Mouse (Mus musculus): ENCODE data around the gene Scrt2.

The Scrt2 gene

DNA sequence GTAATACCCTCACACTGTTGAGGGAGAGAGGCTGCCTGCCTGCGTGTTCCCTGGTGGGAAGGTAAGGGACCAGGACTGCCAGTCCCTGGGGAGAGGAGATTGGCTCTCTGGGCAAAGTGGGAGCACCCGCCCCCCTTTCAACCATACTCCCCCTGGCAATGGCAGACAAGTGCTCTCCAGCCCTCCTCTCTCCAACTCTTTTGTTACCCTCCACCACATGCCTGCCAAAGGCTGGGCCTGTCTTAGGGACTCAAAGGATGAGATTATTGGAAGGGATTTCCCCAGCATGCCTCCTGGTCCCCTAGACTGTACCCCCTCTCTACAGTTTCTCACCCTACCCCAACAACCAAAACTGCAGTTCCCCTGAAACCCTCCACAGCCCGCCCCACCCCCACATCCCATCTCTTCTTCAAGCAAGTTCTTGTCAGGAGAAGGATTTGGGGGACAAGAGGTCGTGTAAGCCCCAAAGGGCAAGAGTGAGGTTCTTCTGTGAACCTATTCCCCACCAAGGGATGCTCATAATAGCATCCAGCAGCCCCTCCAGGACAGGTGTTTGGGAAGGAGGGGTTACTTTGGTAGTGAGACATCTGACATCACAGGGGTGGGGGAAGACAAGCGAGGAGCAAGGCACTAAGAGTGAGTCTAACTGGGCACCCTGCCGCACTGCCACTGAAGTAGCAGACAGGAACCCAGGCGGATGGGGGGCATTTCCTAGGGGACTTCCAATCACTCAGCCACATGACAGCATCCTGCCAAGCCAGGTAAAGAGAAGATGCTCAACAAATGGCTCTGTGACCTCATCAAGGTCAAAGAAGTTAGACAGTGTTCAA, 1.3 kb downstream of the Scrt2 start:
- DNase-seq, result peak; percentile 23

DNA sequence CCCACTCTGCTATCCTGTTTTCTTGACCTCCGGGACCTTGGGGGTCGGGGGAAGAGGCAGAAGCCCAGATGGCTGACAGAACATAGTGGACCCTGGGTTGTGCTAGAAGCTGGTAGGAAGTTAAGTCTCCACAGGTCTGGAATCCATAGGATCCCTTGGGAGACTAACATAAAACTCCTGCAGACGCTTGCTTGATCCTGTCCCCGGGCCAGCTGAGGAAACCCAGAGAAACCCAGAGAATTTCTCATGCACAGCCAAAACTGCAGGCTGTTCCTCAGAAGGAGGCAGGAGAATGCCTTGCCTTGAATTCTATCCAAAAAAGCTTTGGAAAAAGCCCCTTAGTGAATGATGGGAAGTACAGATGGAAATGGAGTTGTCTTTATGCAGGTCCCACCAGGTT, 2.1 kb downstream of the Scrt2 start:
- DNase-seq, result peak; percentile 37

DNA sequence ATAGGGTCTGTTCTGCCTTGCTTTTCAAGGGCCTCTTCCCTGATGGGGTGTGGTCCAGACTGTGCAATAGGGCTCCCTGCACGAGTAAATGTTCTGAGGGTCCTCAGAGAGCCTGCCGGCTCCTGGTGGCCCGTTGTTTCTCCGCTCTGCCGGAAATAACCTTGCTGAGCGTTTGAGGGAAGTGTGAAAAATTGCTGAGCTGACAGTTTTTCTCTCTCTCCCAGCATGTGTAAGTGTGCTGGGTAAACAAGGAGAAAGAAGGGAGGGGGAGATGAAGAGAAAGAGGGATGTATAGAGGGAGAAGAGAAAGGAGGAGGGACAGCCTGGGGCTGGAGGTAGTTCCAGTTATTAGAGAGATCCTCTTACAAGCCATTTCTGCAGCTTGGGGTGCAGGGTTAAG, 3.0 kb downstream of the Scrt2 start:
- DNase-seq, result no peak

DNA sequence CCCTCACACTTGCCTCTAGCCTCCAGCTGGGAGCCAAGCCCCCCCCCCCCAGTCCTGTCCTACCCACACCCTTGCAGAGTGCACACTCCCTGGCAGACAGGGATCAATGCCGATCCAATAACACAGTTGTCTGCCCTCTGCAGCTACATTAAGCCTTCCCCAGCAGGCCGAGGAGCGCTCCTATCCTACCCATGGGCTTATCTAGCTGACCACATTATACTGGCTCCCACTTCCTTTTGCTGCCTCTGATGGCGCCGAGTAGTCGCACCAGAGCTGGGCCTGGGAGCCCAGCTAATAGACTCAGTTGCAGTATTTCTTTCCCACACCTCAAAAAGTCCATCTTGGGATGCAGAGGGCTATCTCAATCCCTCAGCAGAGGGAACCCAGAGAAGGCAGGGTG, 4.1 kb downstream of the Scrt2 start:
- DNase-seq, result no peak

DNA sequence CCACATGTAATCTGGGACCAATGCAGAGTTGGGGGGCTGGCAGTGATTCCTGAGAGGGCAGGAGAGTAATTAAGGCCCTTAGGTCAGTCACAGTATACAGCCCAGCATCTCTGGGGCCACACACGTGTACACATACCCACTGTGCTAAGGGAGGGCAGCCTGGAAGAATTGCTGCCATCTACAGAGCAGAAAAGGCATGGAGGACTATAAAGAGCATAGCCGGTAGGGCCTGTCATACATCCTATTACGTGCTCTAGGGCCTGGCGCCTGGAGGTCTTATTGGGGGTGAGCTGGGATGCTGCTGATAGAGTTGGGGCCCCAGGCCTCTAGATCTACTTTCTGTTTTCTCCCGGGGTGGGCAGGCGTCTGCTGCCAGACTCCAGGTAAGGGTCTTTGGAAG, 5.1 kb downstream of the Scrt2 start:
- DNase-seq, result no peak

DNA sequence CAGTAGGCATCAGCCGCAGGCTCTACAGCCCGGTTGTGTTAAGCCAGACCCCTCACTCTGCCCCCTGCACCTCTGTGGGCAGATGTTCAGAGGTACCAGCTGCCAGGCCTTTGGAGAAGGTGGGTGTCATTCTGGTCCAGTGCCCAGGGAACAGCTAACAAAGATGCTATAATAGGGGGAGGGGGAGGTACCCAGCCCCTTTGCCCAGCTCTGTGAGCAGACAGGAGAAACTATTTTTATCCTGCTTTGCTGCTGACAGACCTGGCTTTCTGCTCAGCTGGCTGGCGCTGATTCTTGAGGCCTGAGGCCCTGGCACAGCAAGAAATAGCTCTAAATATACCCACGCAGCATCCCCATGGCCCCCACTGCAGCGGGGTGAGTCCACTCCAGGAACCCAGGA, 5.8 kb downstream of the Scrt2 start:
- DNase-seq, result peak; percentile 53

DNA sequence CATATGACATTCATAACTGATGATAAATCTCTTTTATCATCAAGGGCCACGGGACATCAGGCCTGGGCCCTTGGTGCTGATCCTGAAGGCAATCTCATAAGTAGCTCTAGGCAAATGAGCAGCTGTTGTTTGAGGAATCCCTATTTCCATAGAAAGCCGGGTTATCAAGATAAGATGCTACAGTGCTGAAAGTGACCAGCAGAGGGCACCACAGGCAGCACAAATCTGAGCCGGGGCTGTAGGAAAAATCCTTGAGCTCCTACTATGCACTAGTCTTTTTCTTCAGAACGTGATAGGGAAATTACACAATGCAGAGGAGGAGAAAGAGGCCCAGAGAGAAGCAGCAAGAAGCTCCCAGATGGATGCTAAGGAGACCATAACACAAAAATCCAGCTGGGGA, 7.7 kb downstream of the Scrt2 start:
- peak; percentile 60 for DNase-seq

DNA sequence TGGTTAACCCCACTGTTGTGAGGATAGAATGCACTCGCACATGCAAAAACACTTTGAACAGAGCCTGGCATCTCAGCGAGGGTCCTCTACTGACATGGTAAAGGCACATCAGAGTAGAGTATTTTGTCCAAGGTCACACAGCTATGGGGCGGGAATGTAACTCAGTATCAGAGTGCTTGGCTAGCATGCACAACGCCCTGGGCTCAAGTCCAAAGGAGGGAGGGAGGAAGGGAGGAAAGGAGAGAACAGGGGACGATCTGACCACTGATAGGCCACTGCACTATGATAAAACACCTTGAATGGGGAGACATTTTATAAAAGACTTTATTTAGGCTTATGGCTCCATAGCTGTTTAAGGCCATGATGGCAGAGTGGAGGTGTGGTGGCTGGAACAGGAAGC, 8.3 kb downstream of the Scrt2 start:
- DNase-seq, result no peak

DNA sequence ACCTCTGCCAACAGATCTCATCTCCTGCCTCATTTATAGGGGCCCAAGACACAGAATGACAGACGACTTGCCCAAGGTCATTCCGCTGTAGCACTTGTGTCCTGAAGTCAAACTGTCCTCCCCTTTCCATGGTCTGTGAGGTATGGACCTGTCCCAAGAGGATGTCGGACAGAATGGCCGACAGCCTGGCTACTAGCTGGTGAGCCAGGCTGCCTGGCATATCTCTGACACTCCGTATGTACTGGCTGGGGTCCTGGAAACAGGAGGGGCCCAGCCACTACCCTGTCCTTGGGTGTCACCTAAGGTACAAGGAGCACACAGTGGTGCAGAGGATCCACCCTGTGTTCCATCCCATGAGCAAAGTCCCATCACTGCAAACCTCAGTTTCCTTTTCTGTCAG, 9.2 kb downstream of the Scrt2 start:
- no peak for DNase-seq

DNA sequence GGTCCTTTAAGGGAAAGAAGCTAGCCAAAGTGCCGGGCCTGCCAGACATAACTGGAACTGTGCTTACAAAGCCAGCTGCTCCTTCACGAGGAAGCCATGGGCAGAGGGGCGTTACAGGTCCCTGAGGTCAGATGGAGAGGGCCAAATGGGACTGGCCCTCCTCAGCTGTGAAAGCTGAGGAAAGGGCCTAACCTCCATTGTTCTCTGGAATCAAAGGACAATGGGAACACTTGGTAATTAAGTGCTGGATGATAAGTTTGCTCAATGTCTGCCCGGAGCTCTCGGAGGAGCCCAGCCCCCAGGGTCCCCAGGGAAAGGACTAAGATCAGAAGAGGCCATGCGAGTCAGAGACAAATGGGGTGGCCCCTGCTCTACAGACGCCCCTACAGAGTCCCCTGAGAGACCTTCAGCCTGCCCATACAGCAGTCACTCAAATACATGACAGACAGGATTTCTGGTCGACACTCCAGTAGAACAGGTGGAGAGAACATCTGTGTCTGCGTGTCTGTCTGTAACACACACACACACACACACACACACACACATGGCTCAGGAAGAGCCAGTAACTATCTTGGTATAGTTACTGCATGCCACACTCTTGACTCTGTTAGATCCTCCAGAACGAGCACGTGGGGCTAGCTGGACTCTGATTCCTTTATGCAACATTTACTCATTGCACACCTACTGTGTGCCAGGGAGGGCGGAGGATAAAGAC, 10.2 kb downstream of the Scrt2 start:
- DNase-seq, result no peak

DNA sequence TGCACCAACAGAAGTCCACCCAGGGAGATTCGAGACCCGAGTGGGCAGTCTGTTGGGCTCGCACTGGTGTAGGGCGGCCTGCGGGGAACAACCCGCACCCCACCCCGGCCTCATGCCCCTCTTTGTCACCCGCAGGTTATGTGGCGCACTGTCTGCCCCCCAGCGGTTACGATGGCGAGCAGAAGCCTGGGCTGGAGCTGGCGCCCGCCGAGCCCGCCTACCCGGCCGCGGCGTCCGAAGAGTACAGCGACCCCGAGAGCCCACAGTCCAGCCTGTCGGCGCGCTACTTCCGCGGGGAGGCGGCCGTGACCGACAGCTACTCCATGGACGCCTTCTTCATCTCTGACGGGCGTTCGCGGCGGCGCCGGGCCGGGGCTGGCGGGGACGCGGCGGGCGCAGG, 11.6 kb downstream of the Scrt2 start:
- DNase-seq, result no peak

DNA sequence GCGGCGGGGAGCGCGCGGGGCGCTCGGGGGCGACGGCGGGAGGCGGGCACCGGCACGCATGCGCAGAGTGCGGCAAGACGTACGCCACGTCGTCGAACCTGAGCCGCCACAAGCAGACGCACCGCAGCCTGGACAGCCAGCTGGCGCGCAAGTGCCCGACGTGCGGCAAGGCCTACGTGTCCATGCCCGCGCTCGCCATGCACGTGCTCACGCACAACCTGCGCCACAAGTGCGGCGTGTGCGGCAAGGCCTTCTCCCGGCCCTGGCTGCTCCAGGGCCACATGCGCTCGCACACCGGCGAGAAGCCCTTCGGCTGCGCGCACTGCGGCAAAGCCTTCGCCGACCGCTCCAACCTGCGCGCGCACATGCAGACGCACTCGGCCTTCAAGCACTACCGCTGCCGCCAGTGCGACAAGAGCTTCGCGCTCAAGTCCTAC, 12.0 kb downstream of the Scrt2 start:
- peak; percentile 49 for DNase-seq

DNA sequence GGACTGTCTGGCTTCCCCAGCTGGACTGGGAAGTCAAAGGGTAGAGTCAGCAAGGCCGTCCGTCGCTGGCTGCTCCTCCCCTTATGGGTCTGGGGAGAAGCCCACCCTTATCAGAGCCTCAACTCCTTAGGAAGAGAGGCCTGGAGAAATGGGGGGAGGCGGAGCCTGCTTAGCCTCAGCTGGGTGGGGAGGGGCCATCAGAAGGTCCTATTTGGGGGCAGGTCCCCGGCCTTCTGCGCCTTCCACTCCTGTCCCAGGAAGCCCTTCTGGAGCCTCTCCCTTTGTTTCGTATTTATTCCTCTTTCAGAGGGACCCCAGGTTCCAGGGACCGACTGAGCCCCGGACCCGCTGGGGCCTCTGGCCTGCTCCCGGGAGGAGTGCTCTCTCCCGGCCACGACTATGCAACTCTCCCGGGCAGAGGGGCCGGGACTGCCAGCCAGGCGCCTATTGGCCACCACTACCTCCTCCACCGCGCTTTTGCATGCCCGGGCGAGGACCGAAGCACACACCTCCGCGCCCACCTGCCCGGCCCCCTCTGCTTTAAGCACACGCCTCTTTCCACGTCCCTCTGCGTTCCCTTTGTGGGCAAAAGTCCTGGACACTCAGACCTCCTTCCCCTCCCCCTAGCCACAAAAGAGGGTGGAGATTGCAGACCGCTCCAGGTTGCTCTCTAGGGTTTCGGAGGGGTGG, 13.7 kb downstream of the Scrt2 start:
- DNase-seq, result no peak

DNA sequence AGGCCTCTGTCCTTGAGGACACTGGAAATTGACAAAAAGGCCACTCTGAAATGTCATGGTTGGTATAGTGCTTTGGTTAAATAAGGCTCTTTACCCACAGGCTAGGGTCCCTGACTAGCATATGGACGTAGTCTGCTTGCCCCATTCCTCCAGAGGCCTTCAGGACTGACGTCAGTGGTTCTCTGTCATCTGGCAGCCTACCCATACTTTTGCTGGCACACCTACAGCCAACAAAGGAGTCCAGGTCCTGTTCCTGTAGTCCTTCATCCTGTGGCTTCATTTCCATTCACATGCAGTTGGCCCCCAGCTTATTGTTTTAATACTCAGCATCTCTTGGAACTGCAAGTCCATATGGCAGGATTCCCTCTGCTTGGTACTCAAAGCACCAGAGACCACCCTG, 15.6 kb downstream of the Scrt2 start:
- no peak for DNase-seq

DNA sequence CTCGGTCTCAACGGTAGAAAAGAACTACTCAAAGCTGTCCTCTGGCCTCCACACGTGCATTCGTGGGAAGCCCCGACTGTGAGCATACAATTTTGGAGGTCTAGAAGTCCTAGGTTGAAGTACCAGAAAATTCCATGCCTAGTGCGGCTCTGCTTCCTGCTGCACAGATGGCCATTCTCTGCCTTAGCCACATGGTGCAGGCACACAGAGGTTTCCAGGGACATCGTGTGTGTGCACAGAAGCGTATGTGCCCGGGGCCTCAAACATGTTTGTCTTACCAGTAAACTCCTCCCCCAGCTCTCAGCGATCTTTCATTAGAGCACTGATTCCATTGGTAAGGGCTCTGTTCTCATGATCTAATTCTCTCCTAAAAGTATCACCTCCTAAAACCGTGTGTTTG, 16.6 kb downstream of the Scrt2 start:
- DNase-seq, result no peak

DNA sequence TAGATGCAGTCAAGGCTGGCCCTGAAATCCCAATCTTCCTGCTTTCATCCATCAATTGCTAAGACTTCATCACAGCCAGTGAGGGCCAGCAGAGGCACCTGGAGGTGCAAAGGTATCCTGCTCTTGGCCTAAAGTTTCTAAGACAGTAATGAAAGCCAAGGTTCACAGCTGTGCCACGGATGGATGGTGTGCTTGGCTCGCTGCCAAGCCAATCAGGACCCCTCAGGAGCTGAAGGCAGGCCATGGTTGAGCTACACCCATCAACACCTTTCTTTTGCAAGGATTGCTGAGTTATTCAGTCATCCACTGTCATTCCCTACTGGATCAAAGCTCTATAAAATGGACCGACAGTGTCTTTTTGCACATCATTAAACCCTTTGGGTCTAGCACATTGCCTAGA, 18.2 kb downstream of the Scrt2 start:
- DNase-seq, result no peak

DNA sequence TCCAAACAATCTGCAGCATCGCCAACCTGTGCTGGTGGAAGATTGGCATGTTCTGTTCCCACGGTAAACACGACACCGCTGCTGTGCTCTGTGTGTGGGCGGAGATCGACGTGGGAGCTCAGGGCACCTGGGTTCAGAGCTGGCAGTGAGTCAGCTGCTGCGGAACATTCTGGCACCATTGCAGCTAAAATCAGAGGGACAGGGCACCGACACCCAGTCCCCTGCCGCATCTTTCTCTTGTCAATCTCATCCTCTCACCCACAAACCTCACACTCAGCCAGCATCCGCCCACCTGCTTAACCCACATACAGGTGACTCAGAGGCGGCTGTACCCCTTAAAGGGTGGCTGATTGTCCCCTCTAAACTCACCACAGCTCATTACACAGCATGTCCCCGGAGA, 20.4 kb downstream of the Scrt2 start:
- peak; percentile 84 for DNase-seq

DNA sequence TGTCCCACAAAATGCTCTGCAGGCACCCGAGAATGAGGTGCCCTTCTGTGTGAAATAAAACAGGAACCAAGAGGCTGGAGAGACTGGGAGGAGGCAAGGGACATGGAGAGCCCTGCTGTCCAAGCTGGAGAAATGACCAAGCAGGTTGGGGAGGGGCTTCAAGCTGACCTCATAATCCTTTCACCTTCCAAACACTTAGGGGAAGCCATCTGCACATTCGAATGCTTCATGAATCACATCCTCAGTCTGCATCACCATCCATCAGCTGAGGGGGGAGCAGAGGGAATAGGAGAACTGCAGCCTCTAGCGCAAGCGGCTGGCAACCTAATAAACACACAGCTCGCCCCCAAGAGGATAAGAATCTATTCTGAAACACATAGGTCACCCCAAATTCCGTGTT, 21.0 kb downstream of the Scrt2 start:
- peak; percentile 35 for DNase-seq

DNA sequence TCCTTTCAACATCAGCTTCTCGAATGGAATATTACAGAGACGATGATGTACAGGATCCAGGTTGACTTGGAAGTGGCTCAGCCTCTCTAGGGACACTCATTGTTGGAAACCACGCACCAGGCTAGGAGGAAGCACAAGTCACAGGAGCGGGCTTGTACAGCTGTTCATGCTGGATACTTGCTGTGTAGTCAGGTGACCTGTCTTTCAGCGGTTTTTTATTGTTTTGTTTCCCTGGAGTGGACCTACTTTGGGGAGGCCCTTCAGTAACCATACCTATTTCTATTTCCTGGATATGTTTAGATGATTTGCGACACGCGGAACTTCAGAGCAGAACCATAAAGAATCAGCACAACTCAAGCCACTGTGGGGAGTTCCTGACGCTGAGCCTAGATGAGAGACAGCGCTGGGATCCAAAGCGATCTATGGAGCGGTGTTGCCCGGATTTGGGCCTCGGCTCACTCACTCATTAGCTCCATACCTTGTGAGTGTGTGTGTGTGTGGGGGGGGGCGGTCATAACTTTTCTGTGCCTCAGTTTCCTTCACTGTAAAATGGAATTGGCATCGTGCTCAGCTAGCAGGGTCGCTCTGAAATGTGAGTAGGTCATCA, 23.5 kb downstream of the Scrt2 start:
- DNase-seq, result peak; percentile 21

DNA sequence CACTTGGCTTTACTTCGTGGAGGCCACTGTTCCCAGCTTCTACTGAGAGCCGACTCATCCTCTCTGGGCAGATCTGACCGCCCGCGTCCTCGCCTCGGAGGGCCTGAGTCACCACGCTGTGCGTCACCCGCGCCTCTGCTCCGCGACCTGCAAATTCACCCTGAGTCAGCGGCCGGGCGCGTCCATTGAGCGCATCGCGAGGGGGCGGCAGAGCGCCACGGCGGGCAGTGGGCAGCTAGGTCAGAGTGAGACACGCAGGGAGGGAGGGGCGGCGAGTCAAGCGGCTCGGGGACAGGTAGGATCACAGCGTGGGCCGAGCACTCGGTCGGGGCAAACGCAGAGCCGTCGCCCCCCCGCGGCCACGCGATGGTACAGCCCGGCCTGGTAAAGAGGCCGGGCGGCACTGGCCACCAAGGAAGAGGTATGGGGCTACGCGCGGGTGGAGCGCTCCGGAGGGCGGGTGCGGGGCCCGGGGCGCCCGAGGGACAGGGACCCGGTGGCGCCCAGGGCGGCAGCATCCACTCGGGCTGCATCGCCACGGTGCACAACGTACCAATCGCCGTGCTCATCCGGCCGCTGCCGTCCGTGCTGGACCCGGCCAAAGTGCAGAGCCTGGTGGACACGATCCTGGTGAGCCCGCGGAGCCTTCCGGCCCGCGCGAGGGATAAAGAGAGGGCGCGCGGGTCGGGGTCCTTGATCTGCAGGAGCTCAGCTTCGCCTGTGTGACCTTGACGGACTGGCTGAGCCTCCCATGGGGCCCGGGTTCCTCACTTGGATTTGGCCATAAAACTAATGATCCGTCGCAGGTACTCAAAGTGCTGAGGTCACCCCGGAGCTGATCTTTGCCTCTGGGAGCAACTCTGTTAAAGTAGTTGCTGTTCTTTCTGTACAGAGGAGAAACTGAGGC, 24.2 kb downstream of the Scrt2 start, which contains the start of gene Srxn1:
Srxn1 (plus strand) TSS at position 199 of the 907 bp plus-strand sequence.
- peak; percentile 91 for DNase-seq

DNA sequence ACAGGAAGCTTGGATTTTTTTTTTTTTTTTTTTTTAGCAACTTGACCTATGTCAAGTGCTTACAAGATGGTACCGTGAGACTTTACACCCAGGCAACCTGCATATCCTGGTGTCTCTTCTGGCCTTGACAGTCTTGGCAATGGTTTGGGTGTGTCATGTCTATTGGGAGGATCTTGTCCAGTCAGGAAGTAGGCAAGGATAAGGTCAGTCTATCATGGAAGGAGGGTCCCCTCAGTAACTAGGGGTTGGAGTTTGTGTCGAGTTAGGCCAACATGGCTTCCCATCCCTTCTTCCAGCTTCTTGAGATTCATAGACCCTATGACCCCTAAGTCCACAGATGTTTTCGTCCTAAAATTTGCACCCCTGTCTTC, 24.9 kb downstream of the Scrt2 start:
- DNase-seq, result no peak

DNA sequence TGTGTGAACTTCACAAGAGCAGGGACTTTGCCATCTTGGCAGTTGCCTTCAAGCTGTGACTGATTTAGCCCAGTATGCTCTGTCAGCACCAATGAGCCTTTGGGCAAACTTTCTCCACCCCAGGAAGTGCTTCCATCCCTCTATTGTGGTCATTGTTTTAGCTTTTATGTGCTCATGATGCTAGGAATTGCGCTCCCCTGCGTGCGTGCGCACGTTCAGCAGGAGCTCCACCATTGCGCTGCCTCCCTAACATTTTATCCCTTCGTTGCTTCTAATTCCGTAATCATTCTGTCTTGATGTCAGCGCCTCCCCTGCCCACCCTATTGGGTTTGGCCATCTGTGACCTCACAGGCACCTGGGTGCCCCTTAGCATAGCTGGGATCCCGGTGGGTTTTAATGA, 25.3 kb downstream of the Scrt2 start:
- no peak for DNase-seq
